Mouse (Mus musculus) MEL (cell line): ENCODE measurements around the gene Clmp. TPM values are rescaled to one million over a fixed set of nuclear protein-coding genes. Genes with fewer than 3 reads are reported as not detected.

Experiments
- DNase-seq: peaks from one replicate; pipeline ENCODE4 v3.0.0; 2011; ENCODE audit warnings: low read depth, low spot score
- H3K27ac ChIP-seq: 2 replicates; pipeline ENCODE4 v1.5.1; 2012; ENCODE audit warnings: low read depth, mild to moderate bottlenecking, control low read depth, low read length, moderate library complexity; ENCODE audit not compliant: control insufficient read depth
- H3K27me3 ChIP-seq, 2 experiments: fragments of 150-350 bp in 1 of 2; sonication (generic) in 1 of 2; 2 replicates each; pipeline ENCODE4 v1.6.1; 2012; ENCODE audit warnings: low read length in 2 of 2, mild to moderate bottlenecking in 2 of 2, improper control_type of control experiment in 1 of 2, moderate library complexity in 1 of 2; ENCODE audit not compliant: insufficient read depth in 2 of 2, control insufficient read depth in 1 of 2
- H3K36me3 ChIP-seq, 2 experiments: 2 replicates each; pipeline ENCODE4 v1.6.1; 2012 to 2014; ENCODE audit warnings: low read length in 2 of 2, improper control_type of control experiment in 1 of 2, inconsistent platforms in 1 of 2, mild to moderate bottlenecking in 1 of 2; ENCODE audit not compliant: insufficient read depth in 2 of 2, control insufficient read depth in 1 of 2
- H3K4me1 ChIP-seq, 2 experiments: fragments of 150-350 bp in 1 of 2; sonication (generic) in 1 of 2; 2 replicates each; pipeline ENCODE4 v1.6.1; 2012; ENCODE audit warnings: low read length in 2 of 2, improper control_type of control experiment in 1 of 2, mild to moderate bottlenecking in 1 of 2; ENCODE audit not compliant: insufficient read depth in 2 of 2, control insufficient read depth in 1 of 2
- H3K4me3 ChIP-seq, 2 experiments: fragments of 150-350 bp in 1 of 2; sonication (generic) in 1 of 2; 2 replicates each; pipeline ENCODE4 v1.5.1; 2012; ENCODE audit warnings: low read depth in 2 of 2, low read length in 2 of 2, mild to moderate bottlenecking in 2 of 2, moderate library complexity in 2 of 2, control low read depth in 1 of 2, improper control_type of control experiment in 1 of 2; ENCODE audit not compliant: control insufficient read depth in 1 of 2, insufficient read depth in 1 of 2
- H3K79me2 ChIP-seq: 2 replicates; pipeline ENCODE4 v1.6.1; 2012; ENCODE audit warnings: mild to moderate bottlenecking, low read length, moderate library complexity; ENCODE audit not compliant: control insufficient read depth, poor library complexity, insufficient read depth
- H3K9ac ChIP-seq: 2 replicates; pipeline ENCODE4 v1.6.1; 2012; ENCODE audit warnings: low read depth, mild to moderate bottlenecking, control low read depth, low read length, moderate library complexity; ENCODE audit not compliant: control insufficient read depth, poor library complexity, severe bottlenecking
- H3K9me3 ChIP-seq: fragments of 150-350 bp; sonication (generic); replicated peaks from 2 replicates; pipeline ENCODE4 v1.6.1; 2012; ENCODE audit warnings: mild to moderate bottlenecking, low read length, improper control_type of control experiment, moderate library complexity; ENCODE audit not compliant: insufficient read depth
- BHLHE40 ChIP-seq: IDR thresholded peaks from 2 replicates; pipeline ENCODE4 v1.6.1; 2012; ENCODE audit warnings: low read depth, mild to moderate bottlenecking, inconsistent platforms, low read length, improper control_type of control experiment, borderline replicate concordance
- CTCF ChIP-seq, 3 experiments: IDR thresholded peaks in 2 of 3; conservative IDR thresholded peaks in 1 of 3; 2 replicates each; pipeline ENCODE4 v1.5.1; 2011 to 2012; ENCODE audit warnings: low read length in 3 of 3, low read depth in 2 of 3, mild to moderate bottlenecking in 2 of 3, improper control_type of control experiment in 1 of 3, inconsistent platforms in 1 of 3, mixed read lengths in 1 of 3, moderate library complexity in 1 of 3; ENCODE audit not compliant: control insufficient read depth in 1 of 3, insufficient read depth in 1 of 3, poor library complexity in 1 of 3, severe bottlenecking in 1 of 3
- ETS1 ChIP-seq: IDR thresholded peaks from 2 replicates; pipeline ENCODE4 v1.6.1; 2012; ENCODE audit warnings: low read depth, mild to moderate bottlenecking, inconsistent platforms, low read length, improper control_type of control experiment, moderate library complexity
- GABPA ChIP-seq: IDR thresholded peaks from 2 replicates; pipeline ENCODE4 v1.6.1; 2012; ENCODE audit warnings: low read depth, mild to moderate bottlenecking, inconsistent platforms, low read length, improper control_type of control experiment, moderate library complexity
- GATA1 ChIP-seq: IDR thresholded peaks from 2 replicates; pipeline ENCODE4 v1.6.1; 2011; ENCODE audit warnings: low read depth, low read length, improper control_type of control experiment
- HCFC1 ChIP-seq: IDR thresholded peaks from 2 replicates; pipeline ENCODE4 v1.6.1; 2012; ENCODE audit warnings: low read depth, mild to moderate bottlenecking, inconsistent platforms, low read length, improper control_type of control experiment, moderate library complexity
- JUND ChIP-seq: IDR thresholded peaks from 2 replicates; pipeline ENCODE4 v1.6.1; 2011; ENCODE audit warnings: low read depth, mild to moderate bottlenecking, improper control_type of control experiment, low read length
- KAT2A ChIP-seq: conservative IDR thresholded peaks from 2 replicates; pipeline ENCODE4 v1.6.1; 2012; ENCODE audit warnings: low read depth, low read length, improper control_type of control experiment, inconsistent platforms
- MAFK ChIP-seq: IDR thresholded peaks from 2 replicates; pipeline ENCODE4 v1.6.1; 2011; ENCODE audit warnings: low read depth, mild to moderate bottlenecking, low read length, improper control_type of control experiment, borderline replicate concordance
- MXI1 ChIP-seq: IDR thresholded peaks from 2 replicates; pipeline ENCODE4 v1.6.1; 2011; ENCODE audit warnings: mild to moderate bottlenecking, low read depth, low read length, improper control_type of control experiment
- POLR2AphosphoS2 ChIP-seq: IDR thresholded peaks from 2 replicates; pipeline ENCODE4 v1.6.1; 2011; ENCODE audit warnings: low read length, improper control_type of control experiment
- POLR2AphosphoS5 ChIP-seq: IDR thresholded peaks from 2 replicates; pipeline ENCODE4 v1.6.1; 2012; ENCODE audit warnings: low read depth, borderline replicate concordance, mild to moderate bottlenecking, inconsistent platforms, low read length, moderate library complexity, mixed read lengths
- RCOR1 ChIP-seq: IDR thresholded peaks from 2 replicates; pipeline ENCODE4 v1.6.1; 2012; ENCODE audit warnings: low read depth, mild to moderate bottlenecking, inconsistent platforms, low read length, improper control_type of control experiment
- SMC3 ChIP-seq: IDR thresholded peaks from 2 replicates; pipeline ENCODE4 v1.6.1; 2011; ENCODE audit warnings: low read depth, low read length, improper control_type of control experiment
- TCF12 ChIP-seq: IDR thresholded peaks from 2 replicates; pipeline ENCODE4 v1.6.1; 2014; ENCODE audit warnings: low read depth, mild to moderate bottlenecking, inconsistent platforms, low read length, improper control_type of control experiment, moderate library complexity
- UBTF ChIP-seq: IDR thresholded peaks from 2 replicates; pipeline ENCODE4 v1.6.1; 2012; ENCODE audit warnings: low read depth, mild to moderate bottlenecking, inconsistent platforms, low read length, improper control_type of control experiment, moderate library complexity, borderline replicate concordance; ENCODE audit not compliant: insufficient read depth
- USF1 ChIP-seq: IDR thresholded peaks from 2 replicates; pipeline ENCODE4 v1.6.1; 2014; ENCODE audit warnings: low read depth, mild to moderate bottlenecking, inconsistent platforms, low read length, improper control_type of control experiment, moderate library complexity
- USF2 ChIP-seq, 2 experiments: IDR thresholded peaks; 2 replicates each; pipeline ENCODE4 v1.6.1; 2011 to 2012; ENCODE audit warnings: improper control_type of control experiment in 2 of 2, low read length in 2 of 2, borderline replicate concordance in 1 of 2, inconsistent platforms in 1 of 2, low read depth in 1 of 2, mild to moderate bottlenecking in 1 of 2; ENCODE audit not compliant: insufficient read depth in 1 of 2
- ZKSCAN1 ChIP-seq: IDR thresholded peaks from 2 replicates; pipeline ENCODE4 v1.6.1; 2012; ENCODE audit warnings: low read depth, mild to moderate bottlenecking, inconsistent platforms, low read length, improper control_type of control experiment, moderate library complexity
- ZNF384 ChIP-seq: IDR thresholded peaks from 2 replicates; pipeline ENCODE4 v1.6.1; 2012; ENCODE audit warnings: low read depth, mild to moderate bottlenecking, inconsistent platforms, low read length, improper control_type of control experiment
- polyA plus RNA-seq, 2 experiments: library from polyadenylated mRNA; stranded (reverse) in 1 of 2; unstranded in 1 of 2; fragments of >175 nt in 1 of 2; fragments of >200 nt in 1 of 2; gene quantifications; 2 replicates each; pipeline versions ENCODE4 v1.2.1 to v1.2.4; 2012; ENCODE audit warnings: low replicate concordance in 2 of 2, low read depth in 1 of 2; ENCODE audit not compliant: insufficient read length in 2 of 2, insufficient read depth in 1 of 2, missing spikeins in 1 of 2
- total RNA-seq: library from RNA; depleted of rRNA; stranded (reverse); fragments of 300-350 nt; gene quantifications from 2 replicates; pipeline ENCODE4 v1.2.3, GENCODE M21; 2012

The Clmp gene
- total and polyA plus RNA-seq, 3 experiments, result not detected

DNA sequence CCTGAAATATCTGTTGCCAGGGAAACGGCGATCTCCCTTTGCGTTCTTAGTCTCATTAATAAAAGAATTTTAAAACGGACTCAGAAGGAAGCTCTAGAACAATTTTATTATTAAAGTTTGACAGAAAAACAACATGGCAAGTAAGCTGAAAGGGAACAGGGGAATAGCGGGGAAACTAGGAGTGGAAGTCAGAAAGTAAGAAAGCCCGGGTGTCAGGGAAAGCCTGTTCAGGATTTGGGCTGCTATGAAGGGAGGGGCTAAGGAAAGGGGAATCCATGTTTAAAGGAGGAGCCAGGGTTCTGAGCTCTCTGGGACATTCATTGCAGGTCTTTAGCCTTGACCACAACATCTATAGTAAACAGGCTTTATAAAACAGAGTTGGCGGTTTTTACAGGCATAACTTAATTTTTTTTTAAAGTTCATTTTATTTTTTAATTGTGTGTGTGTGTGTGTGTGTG lies 45.9 kb downstream of the Clmp start:
- Histone ChIP-seq H3K9ac (no peak overlapping the region), H3K4me1 (no peaks in the 10 kb centered on the region), H3K36me3 (no peaks in the 10 kb centered on the region), H3K9me3 (no peaks in the 10 kb centered on the region), H3K4me3 (no peak overlapping the region), H3K27me3 (no peaks in the 10 kb centered on the region), H3K27ac (no peak overlapping the region), H3K79me2 (no peaks in the 10 kb centered on the region)
- DNase-seq, result no peak
- no peak for TF ChIP-seq RCOR1
- TF ChIP-seq BHLHE40, result no peak
- TF ChIP-seq CTCF (IDR thresholded peaks at IDR 0.05 in 2 of 3, conservative IDR thresholded peaks at IDR 0.05 in 1 of 3; ENCODE audit: control insufficient read depth in 1 of 3, insufficient read depth in 1 of 3, low read depth in 2 of 3, low read length in 3 of 3, poor library complexity in 1 of 3, severe bottlenecking in 1 of 3), result no peak
- no peak for TF ChIP-seq UBTF
- TF ChIP-seq KAT2A, result no peak
- TF ChIP-seq MXI1, result no peak
- TF ChIP-seq GABPA, result no peak
- no peak for TF ChIP-seq USF2 (IDR thresholded peaks at IDR 0.05; ENCODE audit: borderline replicate concordance in 1 of 2, insufficient read depth in 1 of 2, low read depth in 1 of 2, low read length in 2 of 2)
- TF ChIP-seq USF1, result no peak
- TF ChIP-seq SMC3, result no peak
- TF ChIP-seq GATA1, result no peak
- no peak for TF ChIP-seq JUND

DNA sequence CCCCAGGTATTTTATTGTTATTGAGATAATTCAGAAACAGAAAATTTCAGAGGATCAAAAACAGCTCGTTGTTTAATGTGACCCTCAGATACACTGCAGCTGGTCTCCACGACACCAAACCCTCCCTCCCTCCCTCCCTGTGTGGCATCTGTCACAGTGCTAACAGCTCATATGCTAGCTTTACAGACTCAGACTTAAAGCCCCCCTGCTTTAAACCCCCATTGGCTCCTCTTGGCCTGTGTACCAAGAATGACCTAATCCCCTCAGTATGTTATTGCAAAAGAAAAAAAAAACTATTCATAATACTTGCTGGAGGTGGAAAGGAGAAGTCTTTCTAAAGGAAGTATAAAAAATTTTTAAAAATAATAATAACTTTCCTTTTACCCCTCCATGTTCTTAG lies 46.5 kb downstream of the Clmp start:
- H3K9me3 ChIP-seq, result no peaks in the 10 kb centered on the region
- TF ChIP-seq TCF12 (no peak), HCFC1 (no peak), POLR2AphosphoS5 (no peak), GATA1 (no peak), ZNF384 (no peak), MAFK (no peak), POLR2AphosphoS2 (no peak), ETS1 (no peak), JUND (no peak), KAT2A (no peak), ZKSCAN1 (no peak)
- no peak overlapping the region for H3K27ac ChIP-seq
- no peaks in the 10 kb centered on the region for H3K27me3 ChIP-seq
- H3K79me2 ChIP-seq, result no peaks in the 10 kb centered on the region
- no peaks in the 10 kb centered on the region for H3K36me3 ChIP-seq
- no peak for DNase-seq
- no peak overlapping the region for H3K4me3 ChIP-seq
- no peak overlapping the region for H3K9ac ChIP-seq
- no peaks in the 10 kb centered on the region for H3K4me1 ChIP-seq
